Mouse (Mus musculus) urinary bladder, postnatal 10 days (tissue): ENCODE results near the gene Tasp1.
"Not testable (repeated sequence)": the region's sequence is repeated elsewhere in the genome, so short reads cannot be mapped to it uniquely, and the experiment has no call there.

ENCODE experiments used
- DNase-seq: peaks from one replicate; pipeline ENCODE4 v3.0.0; 2022; ENCODE audit warnings: low spot score

Gene Tasp1

DNA sequence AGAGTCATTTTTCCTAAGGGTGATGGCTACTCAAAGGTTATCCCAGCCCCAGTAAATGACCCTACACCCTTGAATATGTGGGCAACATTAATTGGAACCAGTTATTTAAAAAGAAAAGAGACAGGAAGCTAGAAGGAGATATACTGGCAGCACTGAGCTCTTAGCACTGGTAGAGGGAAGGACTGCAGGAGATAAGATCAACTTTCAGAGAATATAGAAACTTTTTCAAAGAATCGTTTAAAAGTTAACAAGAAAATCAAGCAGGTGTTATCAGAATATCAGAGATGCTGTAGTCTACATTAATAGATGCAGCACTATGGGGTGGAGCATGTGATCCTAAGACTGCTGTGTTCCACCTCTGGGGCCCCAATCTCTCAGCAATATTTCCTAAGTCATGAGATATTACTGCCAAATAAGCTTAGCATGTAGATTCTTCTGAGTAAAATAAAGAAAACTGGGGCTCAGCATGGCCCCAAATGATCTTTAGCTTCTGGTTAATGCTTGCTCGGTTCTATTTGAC lies 14.9 kb downstream of the Tasp1 start:
- no peak for DNase-seq

DNA sequence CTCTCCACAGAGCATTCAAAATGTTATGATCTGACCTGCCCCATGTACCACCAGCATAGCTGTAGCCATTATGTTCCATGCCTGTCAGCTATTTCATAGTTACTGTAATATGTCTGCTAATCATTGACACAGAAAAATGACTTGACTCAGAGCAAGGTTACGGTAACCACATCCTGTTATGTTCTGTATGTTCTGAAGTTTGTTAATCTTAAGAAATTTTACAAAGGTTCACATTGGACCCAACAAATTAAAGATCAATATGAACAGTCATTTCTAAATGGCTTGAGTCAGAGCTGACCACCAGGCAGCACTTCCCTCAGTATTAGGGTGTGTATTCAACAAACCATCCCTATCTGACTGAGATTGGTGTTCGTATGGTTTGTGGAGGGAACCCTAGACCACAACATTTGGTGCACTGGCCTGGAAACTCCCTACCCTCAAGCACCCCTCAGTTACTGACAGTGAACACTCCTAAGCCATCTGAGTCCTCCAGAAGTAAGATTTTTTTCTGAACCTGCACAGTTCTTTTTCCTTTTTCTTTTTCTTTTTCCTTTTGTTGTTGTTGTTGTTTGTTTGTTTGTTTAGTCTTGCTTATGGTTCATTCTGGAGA lies 24.0 kb downstream of the Tasp1 start:
- no peak for DNase-seq

GRCm38 (mm10) chr2:140042081-140042480 lies 24.5 kb downstream of the Tasp1 start:
- no peak for DNase-seq

DNA sequence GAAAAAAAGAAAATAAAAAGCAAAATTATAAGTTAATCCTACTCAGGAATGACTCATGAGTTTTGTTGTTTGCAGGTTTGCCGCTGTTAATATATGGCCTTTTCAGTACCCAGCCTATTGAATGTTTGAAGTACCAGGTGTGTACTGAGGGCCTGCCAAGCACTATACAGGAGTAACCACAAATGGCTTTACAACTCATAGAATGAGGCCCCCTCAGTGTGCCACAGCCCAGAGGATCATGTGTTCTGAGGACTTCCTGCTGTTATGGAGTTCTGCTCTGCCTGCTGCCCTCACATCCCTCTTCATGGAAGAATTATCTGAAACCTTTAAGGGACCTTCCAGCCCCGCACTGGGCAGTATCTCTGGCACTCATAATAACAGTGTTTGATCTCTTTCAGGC lies 29.1 kb downstream of the Tasp1 start:
- DNase-seq: no peak

GRCm38 (mm10) chr2:140036854-140037253 lies 29.8 kb downstream of the Tasp1 start:
- no peak for DNase-seq

GRCm38 (mm10) chr2:140024937-140025336 lies 41.7 kb downstream of the Tasp1 start:
- no peak for DNase-seq

DNA sequence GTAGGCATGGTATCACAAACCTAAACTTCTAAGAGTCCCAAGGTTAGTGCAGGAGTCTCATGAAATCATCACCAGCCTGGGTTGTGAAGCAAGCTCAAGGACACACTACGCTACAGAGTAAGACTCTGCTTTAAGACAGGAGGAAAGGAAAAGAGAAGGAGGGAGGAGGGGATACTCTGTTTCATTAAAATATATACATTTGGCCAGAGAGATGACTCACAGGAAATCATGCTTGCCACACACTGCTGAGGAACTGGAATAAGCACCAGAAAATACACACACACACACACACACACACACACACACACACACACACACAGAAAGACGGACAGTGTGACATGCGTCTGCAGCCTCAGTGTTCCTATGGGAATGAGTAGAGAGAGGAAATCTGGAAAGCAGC lies 59.2 kb downstream of the Tasp1 start:
- DNase-seq: no peak

DNA sequence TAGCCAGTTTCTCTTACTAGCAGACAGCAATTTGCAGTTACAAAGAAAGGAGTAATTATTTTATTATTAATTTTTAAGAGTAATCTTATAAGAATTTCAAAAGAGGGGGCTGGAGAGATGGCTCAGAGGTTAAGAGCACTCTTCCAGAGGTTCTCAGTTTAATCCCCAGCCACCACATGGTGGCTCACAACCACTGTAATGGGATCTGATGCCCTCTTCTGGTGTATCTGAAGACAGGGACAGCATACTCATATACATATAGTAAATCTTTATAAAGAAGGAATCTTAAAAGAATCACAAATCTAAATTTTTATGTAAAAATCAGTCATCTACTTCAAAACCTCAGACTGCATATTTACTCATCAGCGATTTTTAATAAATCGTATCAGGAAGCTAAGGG lies 68.4 kb downstream of the Tasp1 start:
- no peak for DNase-seq

DNA sequence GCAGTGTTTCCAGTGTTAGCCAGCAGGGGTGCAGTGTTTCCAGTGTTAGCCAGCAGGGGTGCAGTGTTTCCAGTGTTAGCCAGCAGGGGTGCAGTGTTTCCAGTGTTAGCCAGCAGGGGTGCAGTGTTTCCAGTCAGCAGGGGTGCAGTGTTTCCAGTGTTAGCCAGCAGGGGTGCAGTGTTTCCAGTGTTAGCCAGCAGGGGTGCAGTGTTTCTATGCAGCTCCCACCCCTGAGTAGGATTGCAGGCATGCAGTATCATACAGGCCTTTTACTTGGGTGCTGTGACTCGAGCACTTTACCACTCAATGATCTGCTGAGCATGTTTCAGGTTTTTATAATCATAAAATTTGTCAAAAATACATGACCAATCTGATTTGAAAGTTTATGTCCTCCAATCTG lies 76.7 kb downstream of the Tasp1 start:
- not testable (repeated sequence) for DNase-seq

GRCm38 (mm10) chr2:139967451-139967850 lies 99.2 kb downstream of the Tasp1 start:
- no peak for DNase-seq

- no peak for DNase-seq
These were observed 100.3 kb downstream of the Tasp1 start for GRCm38 (mm10) chr2:139966288-139966687.

DNA sequence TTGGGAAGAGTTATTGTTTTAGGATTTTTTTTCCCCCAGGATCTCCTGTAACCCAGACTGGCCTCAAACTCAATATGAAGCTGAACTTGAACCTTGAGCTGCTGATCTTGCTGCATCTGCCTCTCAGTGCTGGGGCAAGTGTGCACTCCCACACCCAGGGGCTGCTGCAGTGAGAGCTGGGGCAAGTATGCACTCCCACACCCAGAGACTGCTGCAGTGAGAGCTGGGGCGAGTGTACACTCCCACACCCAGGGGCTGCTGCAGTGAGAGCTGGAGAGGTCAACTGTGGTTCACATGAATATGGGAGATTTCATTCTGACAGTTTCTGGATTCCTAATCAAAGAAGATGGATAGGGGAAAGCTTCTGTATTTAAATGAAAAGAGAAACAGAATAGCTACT lies 117.8 kb downstream of the Tasp1 start:
- DNase-seq: no peak

DNA sequence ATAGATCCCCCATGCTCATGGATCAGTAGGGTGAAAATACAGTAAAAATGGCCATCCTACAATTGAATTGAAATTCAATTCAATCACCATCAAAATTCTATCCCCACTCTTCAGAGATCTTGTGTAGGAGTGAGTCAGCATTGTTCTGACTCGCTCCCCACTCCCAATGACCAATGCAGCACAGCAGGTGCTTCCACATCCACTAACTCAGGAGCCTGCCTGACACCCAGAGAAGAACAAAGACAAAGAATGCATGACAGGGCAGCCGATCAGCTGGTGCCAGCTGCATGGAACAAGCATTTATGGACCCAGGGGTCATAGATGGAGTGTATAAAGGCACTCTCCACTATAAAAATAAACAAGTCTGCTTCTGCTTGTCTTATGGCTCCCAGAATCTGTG lies 129.0 kb downstream of the Tasp1 start:
- DNase-seq: no peak

GRCm38 (mm10) chr2:139934577-139934976 lies 132.0 kb downstream of the Tasp1 start:
- no peak for DNase-seq

- DNase-seq: no peak
These were observed 132.5 kb downstream of the Tasp1 start for GRCm38 (mm10) chr2:139934033-139934572.

DNA sequence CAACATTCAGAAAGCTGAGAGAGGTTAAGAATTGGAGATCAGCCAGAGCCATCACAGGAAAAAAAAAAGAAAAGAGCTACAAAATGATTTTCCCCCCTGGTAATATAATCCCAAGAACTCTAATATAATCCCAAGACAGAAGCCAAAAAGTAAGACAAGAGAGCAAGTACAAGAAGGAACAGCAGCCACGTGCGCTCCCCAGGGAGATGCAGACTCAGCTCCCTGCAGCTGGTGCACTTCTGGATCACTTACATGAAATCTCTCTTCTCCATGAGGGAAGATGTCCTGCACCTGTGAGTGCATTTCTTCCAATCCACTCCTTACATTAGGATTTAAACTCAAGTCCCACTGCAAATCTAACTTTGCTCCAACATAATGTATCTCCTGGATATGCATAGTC lies 134.4 kb downstream of the Tasp1 start:
- DNase-seq: no peak

GRCm38 (mm10) chr2:139924937-139925336 lies 141.7 kb downstream of the Tasp1 start:
- no peak for DNase-seq

GRCm38 (mm10) chr2:139921395-139921794 lies 145.2 kb downstream of the Tasp1 start:
- not testable (repeated sequence) for DNase-seq

GRCm38 (mm10) chr2:139919757-139920156 lies 146.8 kb downstream of the Tasp1 start:
- no peak for DNase-seq

- DNase-seq: no peak
These were observed 160.0 kb downstream of the Tasp1 start for GRCm38 (mm10) chr2:139906441-139907157.

DNA sequence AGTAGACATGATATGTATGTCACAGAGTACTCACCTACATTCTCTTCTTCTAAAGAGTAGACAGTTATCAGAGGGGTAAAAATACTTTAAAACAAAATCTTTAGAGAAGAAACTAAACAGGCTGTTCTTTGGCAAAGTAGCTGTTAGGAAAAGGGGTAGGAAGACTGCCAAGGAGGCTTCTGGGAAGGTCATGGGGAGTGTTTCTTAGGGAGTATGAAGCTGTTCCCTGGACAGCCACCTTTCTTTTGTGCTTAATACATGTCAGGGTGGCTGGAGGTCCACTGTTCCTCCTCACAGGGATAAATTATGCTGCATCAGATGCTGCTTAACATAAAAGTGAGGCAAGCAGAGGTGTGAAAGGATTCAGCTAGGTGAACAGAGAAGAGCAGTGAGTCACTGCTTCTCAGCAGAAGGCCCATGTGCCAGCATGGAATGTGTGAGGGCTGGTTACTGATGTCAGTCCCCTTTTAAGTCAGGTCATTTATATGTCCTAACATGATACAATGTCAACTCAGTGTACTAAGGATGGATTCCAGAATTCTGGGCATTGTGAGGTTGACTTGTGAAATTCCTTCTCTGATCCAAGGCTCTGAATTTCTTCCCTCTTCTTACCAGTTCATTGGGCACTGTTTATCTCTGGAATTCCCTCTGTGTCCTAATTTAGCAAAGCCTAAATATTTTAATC lies 175.1 kb downstream of the Tasp1 start:
- no peak for DNase-seq

GRCm38 (mm10) chr2:139884264-139884637 lies 182.4 kb downstream of the Tasp1 start:
- DNase-seq: no peak
